Mouse (Mus musculus) Patski (cell line): ENCODE results near the gene Skida1. TPM values are rescaled to one million over a fixed set of nuclear protein-coding genes. Genes with fewer than 3 reads are reported as not detected.
"Not testable (repeated sequence)": the region's sequence is repeated elsewhere in the genome, so short reads cannot be mapped to it uniquely, and the experiment has no call there.

Experiments
- ATAC-seq: fragments of 100-300 bp; one replicate; pipeline ENCODE4 v1.8.0; 2021
- CTCF ChIA-PET: fragments of 350-600 bp; sonication (Branson Sonifier 250); formaldehyde crosslinking; loops from one replicate; lab custom pipeline; 2022; ENCODE audit warnings: inconsistent platforms; lab: Charles Lee
- POLR2A ChIA-PET: fragments of 350-600 bp; sonication (Branson Sonifier 250); formaldehyde crosslinking; loops from one replicate; lab custom pipeline; 2022; ENCODE audit warnings: antibody characterized with exemption, inconsistent platforms; lab: Charles Lee
- DNase-seq: peaks from one replicate; pipeline ENCODE4 v3.0.0-alpha.2; 2011; ENCODE audit warnings: low read depth, low spot score
- H3K27me3 ChIP-seq: fragments of 371-371 bp; one replicate; pipeline ENCODE4 v1.5.1; 2021
- CTCF ChIP-seq: fragments of 100-300 bp; IDR thresholded peaks from one replicate; pipeline ENCODE4 v1.5.1; 2021
- in situ Hi-C: fragments of 300-500 bp; cut with MboI; formaldehyde crosslinking; loops from 3 replicates; pipeline ENCODE4 v1.11.1; 2018; ENCODE audit warnings: low pct_unique_long_range_greater_than_20kb, mixed read lengths
- polyA plus RNA-seq: library from polyadenylated mRNA; unstranded; gene quantifications from one replicate; pipeline ENCODE4 v1.2.3, GENCODE M21; 2021

The Skida1 gene
- polyA plus RNA-seq = 4.4 TPM

GRCm38 (mm10) chr2:18048453-18049075 lies at the start of gene Skida1:
TSS of gene Skida1 (minus strand) at chr2:18049051.
- ChIA-PET CTCF (interaction anchor here (1.5 to 2.9 kb wide), 4 partner anchors 12 to 23 kb away, joined by 5 to 13 read pairs (median 8); partner anchors contain the start of gene A930004D18Rik), POLR2A (interaction anchor here (0.7 to 3.2 kb wide), 5 partner anchors 9 to 719 kb away, joined by 3 to 24 read pairs (median 6); no protein-coding TSS in a partner anchor)
- DNase-seq (no peak), ATAC-seq (no peak)
- no peaks in the 10 kb centered on the region for H3K27me3 ChIP-seq
- in situ Hi-C loops = no loop called here
- TF ChIP-seq CTCF = no peak

DNA sequence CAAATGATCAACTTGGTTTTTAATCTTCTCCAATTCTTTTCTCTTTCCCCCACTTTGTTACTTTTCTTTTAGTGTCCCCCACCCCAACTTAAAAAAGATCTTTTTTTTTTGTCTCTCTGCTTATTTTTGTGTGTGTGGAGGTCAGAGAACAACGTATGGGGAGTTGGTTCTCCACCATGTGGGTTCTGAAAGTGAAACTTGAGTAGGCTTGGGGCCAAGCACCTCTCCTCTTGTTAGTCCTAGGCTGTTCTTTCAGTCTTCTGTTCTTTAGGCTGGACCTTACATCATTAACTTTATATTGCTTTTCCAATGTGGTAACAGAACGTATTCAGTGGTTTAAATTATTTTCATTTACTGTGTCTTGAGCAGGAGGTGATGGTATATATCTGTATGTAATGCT lies 47.0 kb upstream of the Skida1 start:
- POLR2A ChIA-PET = no interaction called here
- no peaks in the 10 kb centered on the region for H3K27me3 ChIP-seq
- in situ Hi-C loops = loop anchor here (5.0 kb wide), 1 partner anchor 59 kb away; the partner anchor contains the start of gene A930004D18Rik
- DNase-seq (no peak), ATAC-seq (no peak)
- CTCF ChIA-PET = interaction anchor here (1.5 to 3.1 kb wide), 2 partner anchors 8 to 12 kb away, joined by 3 to 10 read pairs; no protein-coding TSS in a partner anchor
- TF ChIP-seq CTCF = no peak

- POLR2A ChIA-PET = interaction anchor here (0.5 kb wide), 1 partner anchor 92 kb away, joined by 5 read pairs; no protein-coding TSS in a partner anchor
- TF ChIP-seq CTCF = no peak
- in situ Hi-C loops = no loop called here
- CTCF ChIA-PET = no interaction called here
- DNase-seq = no peak
- no peak for ATAC-seq
- H3K27me3 ChIP-seq = no peaks in the 10 kb centered on the region
These were observed 45.5 kb upstream of the Skida1 start for GRCm38 (mm10) chr2:18094319-18094718.

- ChIA-PET POLR2A (interaction anchor here (0.5 kb wide), 1 partner anchor 93 kb away, joined by 5 read pairs; no protein-coding TSS in a partner anchor), CTCF (no interaction called here)
- no peaks in the 10 kb centered on the region for H3K27me3 ChIP-seq
- ATAC-seq (no peak), DNase-seq (no peak)
- TF ChIP-seq CTCF = no peak
- in situ Hi-C loops = no loop called here
These were observed 45.0 kb upstream of the Skida1 start for GRCm38 (mm10) chr2:18093858-18094257.

- CTCF ChIA-PET = interaction anchor here (1.4 kb wide), 1 partner anchor 12 kb away, joined by 3 read pairs; no protein-coding TSS in a partner anchor
- DNase-seq, ATAC-seq, H3K27me3 ChIP-seq, POLR2A ChIA-PET, in situ Hi-C loops: not testable (repeated sequence)
These were observed 38.8 kb upstream of the Skida1 start for GRCm38 (mm10) chr2:18087695-18088094.

GRCm38 (mm10) chr2:18080182-18080860 lies 31.5 kb upstream of the Skida1 start:
- in situ Hi-C loops = no loop called here
- POLR2A ChIA-PET = no interaction called here
- no peaks in the 10 kb centered on the region for H3K27me3 ChIP-seq
- ATAC-seq (no peak), DNase-seq (no peak)
- TF ChIP-seq CTCF = no peak
- CTCF ChIA-PET = interaction anchor here (1.7 kb wide), 1 partner anchor 20 kb away, joined by 3 read pairs; no protein-coding TSS in a partner anchor

GRCm38 (mm10) chr2:18071947-18072346 lies 23.1 kb upstream of the Skida1 start:
- in situ Hi-C loops = no loop called here
- POLR2A ChIA-PET = no interaction called here
- ATAC-seq = no peak

DNA sequence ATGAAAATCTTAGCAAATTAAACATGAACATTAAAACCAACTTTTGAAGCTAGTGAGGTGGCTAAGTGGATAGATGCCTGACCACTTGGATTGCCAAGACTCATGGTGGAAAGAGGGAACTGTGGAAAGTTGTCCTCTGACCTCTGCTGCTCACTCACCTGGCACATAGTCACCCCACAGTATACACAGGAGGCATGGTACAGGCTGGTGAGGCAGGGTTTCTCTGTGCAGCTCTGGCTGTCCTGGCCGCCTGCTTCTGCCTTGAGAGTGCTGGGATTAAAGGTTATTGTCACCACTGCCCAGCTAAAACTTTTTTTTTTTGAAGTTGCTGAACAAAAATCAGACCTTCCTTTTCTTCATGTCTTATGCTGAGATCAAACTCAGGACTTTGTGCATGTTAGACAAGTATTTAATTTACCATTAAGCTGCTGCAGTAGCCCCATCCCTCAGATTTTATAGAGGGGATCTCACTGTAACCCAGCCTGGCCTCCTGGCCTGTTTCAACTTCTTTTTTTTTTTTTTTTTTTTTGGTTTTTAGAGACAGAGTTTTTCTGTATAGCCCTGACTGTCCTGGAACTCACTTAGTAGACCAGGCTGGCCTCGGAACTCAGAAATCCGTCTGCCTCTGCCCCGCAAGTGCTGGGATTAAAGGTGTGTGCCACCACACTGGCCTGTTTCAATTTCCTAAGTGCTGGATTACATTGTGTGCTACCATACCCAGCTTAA lies 19.4 kb upstream of the Skida1 start:
- POLR2A ChIA-PET = interaction anchor here (0.6 to 0.7 kb wide), 3 partner anchors 16 to 115 kb away, joined by 4 to 5 read pairs (median 4); no protein-coding TSS in a partner anchor
- in situ Hi-C loops = no loop called here
- TF ChIP-seq CTCF = no peak
- DNase-seq (no peak), ATAC-seq (no peak)
- CTCF ChIA-PET = no interaction called here
- H3K27me3 ChIP-seq = no peaks in the 10 kb centered on the region

More at GRCm38 (mm10) chr2:18071947-18072346, 23.1 kb upstream of the Skida1 start:
- CTCF ChIA-PET = interaction anchor here (1.6 kb wide), 1 partner anchor 23 kb away, joined by 5 read pairs; the partner anchor contains the start of gene Skida1
- no peaks in the 10 kb centered on the region for H3K27me3 ChIP-seq
- DNase-seq = no peak
- no peak for TF ChIP-seq CTCF

GRCm38 (mm10) chr2:18066436-18066835 lies 17.6 kb upstream of the Skida1 start:
- CTCF ChIA-PET = no interaction called here
- no peaks in the 10 kb centered on the region for H3K27me3 ChIP-seq
- TF ChIP-seq CTCF = no peak
- DNase-seq (no peak), ATAC-seq (no peak)
- POLR2A ChIA-PET = no interaction called here
- in situ Hi-C loops = no loop called here

DNA sequence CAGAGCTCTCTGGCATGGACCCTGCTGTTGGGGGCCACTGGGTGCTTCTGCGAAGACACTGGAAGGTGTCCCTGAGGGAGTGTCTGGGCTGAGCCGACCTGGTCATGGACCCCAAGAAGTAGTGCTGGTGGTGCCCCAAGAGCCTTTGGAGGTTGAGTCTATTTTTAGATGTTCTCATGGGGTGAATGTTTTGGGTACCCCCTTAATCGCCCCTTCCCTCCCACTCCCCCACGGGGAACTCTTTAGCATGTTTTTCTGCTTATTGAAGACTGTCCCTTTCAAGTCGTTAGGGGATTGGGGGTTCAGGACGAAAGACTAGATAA lies 16.8 kb upstream of the Skida1 start:
- H3K27me3 ChIP-seq = no peaks in the 10 kb centered on the region
- POLR2A ChIA-PET = no interaction called here
- DNase-seq (no peak), ATAC-seq (no peak)
- no peak for TF ChIP-seq CTCF
- CTCF ChIA-PET = no interaction called here
- in situ Hi-C loops = no loop called here
